Mouse (Mus musculus): ENCODE data around the gene Prnd.

GRCm38 (mm10) chr2:131932275-131932902 lies 18.3 kb upstream of the Prnd start:
- no peak for TF ChIP-seq TBP (conservative IDR thresholded peaks at IDR 0.05; ENCODE audit: low read depth, low read length)
- no peak for TF ChIP-seq CHD2 (IDR thresholded peaks at IDR 0.05; ENCODE audit: low read length)
- no peak for TF ChIP-seq ZC3H11A (IDR thresholded peaks at IDR 0.05; ENCODE audit: low read depth, low read length)
- no peak for TF ChIP-seq BHLHE40 (IDR thresholded peaks at IDR 0.05; ENCODE audit: low read depth, low read length)
- no peak for TF ChIP-seq ZNF384 (IDR thresholded peaks at IDR 0.05; ENCODE audit: low read depth, low read length)
- TF ChIP-seq CTCF (conservative IDR thresholded peaks at IDR 0.05 in 1 of 2, IDR thresholded peaks at IDR 0.05 in 1 of 2; ENCODE audit: low read depth in 2 of 2, low read length in 2 of 2), result no peak
- TF ChIP-seq CHD1 (IDR thresholded peaks at IDR 0.05; ENCODE audit: low read depth, low read length), result no peak
- no peak for TF ChIP-seq JUND (conservative IDR thresholded peaks at IDR 0.05; ENCODE audit: low read depth, low read length)
- no peak for TF ChIP-seq POLR2A (IDR thresholded peaks at IDR 0.05; ENCODE audit: low read depth, low read length)
- no peak for TF ChIP-seq MAZ (IDR thresholded peaks at IDR 0.05; ENCODE audit: low read depth, low read length)
- TF ChIP-seq MAFK (IDR thresholded peaks at IDR 0.05; ENCODE audit: insufficient replicate concordance, low read length), result no peak
- TF ChIP-seq HCFC1 (IDR thresholded peaks at IDR 0.05; ENCODE audit: low read depth, low read length), result no peak

Data from CH12.LX (cell line).